Mouse (Mus musculus): ENCODE measurements at regions not wholly inside any gene's neighbourhood (a gene's known extent, or its start where the extent isn't known, plus 50 kb on each side); places are given as distances from the start of the nearest gene placed in this dataset.

- Histone ChIP-seq H3K4me1 (replicated peaks; ENCODE audit: control insufficient read depth, insufficient read depth, low read length) (no peaks in the 10 kb centered on the region), H3K27ac (ENCODE audit: control insufficient read depth, insufficient read depth, low read length) (no peak overlapping the region), H3K27me3 (ENCODE audit: control insufficient read depth, insufficient read depth, low read length) (no peaks in the 10 kb centered on the region), H3K4me3 (ENCODE audit: control insufficient read depth, insufficient read depth, low read length) (no peak overlapping the region), H3K36me3 (ENCODE audit: control insufficient read depth, insufficient read depth, low read length) (no peaks in the 10 kb centered on the region)
- 89% methylated on average over 6 of the region's 6 CpGs for WGBS
- TF ChIP-seq POLR2A (IDR thresholded peaks at IDR 0.05; ENCODE audit: control insufficient read depth, extremely low read depth, insufficient read depth, low read length, poor library complexity) (no peak), CTCF (IDR thresholded peaks at IDR 0.05; ENCODE audit: borderline replicate concordance, control insufficient read depth, extremely low read depth, insufficient read depth, low read length, poor library complexity) (no peak)
- DNase-seq, result no peak
Observed at GRCm38 (mm10) chr17:63657687-63658086, 157.9 kb upstream of the Fbxl17 start.

GRCm38 (mm10) chr17:63660841-63661481 lies 161.1 kb upstream of the Fbxl17 start:
- no peaks in the 10 kb centered on the region for H3K27me3 ChIP-seq (ENCODE audit: control insufficient read depth, insufficient read depth, low read length)
- 91% methylated on average over 13 of the region's 13 CpGs for WGBS
- H3K4me3 ChIP-seq (ENCODE audit: control insufficient read depth, insufficient read depth, low read length), result no peak overlapping the region
- no peak for DNase-seq
- H3K36me3 ChIP-seq (ENCODE audit: control insufficient read depth, insufficient read depth, low read length), result no peaks in the 10 kb centered on the region
- H3K4me1 ChIP-seq (replicated peaks; ENCODE audit: control insufficient read depth, insufficient read depth, low read length), result no peaks in the 10 kb centered on the region
- no peak for TF ChIP-seq POLR2A (IDR thresholded peaks at IDR 0.05; ENCODE audit: control insufficient read depth, extremely low read depth, insufficient read depth, low read length, poor library complexity)
- TF ChIP-seq CTCF (IDR thresholded peaks at IDR 0.05; ENCODE audit: borderline replicate concordance, control insufficient read depth, extremely low read depth, insufficient read depth, low read length, poor library complexity), result no peak
- H3K27ac ChIP-seq (ENCODE audit: control insufficient read depth, insufficient read depth, low read length), result no peak overlapping the region

GRCm38 (mm10) chr17:63661584-63661983 lies 161.8 kb upstream of the Fbxl17 start:
- H3K4me3 ChIP-seq (ENCODE audit: control insufficient read depth, insufficient read depth, low read length), result no peak overlapping the region
- no peaks in the 10 kb centered on the region for H3K36me3 ChIP-seq (ENCODE audit: control insufficient read depth, insufficient read depth, low read length)
- H3K27ac ChIP-seq (ENCODE audit: control insufficient read depth, insufficient read depth, low read length), result no peak overlapping the region
- TF ChIP-seq CTCF (IDR thresholded peaks at IDR 0.05; ENCODE audit: borderline replicate concordance, control insufficient read depth, extremely low read depth, insufficient read depth, low read length, poor library complexity) (no peak), POLR2A (IDR thresholded peaks at IDR 0.05; ENCODE audit: control insufficient read depth, extremely low read depth, insufficient read depth, low read length, poor library complexity) (no peak)
- H3K4me1 ChIP-seq (replicated peaks; ENCODE audit: control insufficient read depth, insufficient read depth, low read length), result no peaks in the 10 kb centered on the region
- WGBS, result 94% methylated on average over 4 of the region's 4 CpGs
- DNase-seq, result no peak
- H3K27me3 ChIP-seq (ENCODE audit: control insufficient read depth, insufficient read depth, low read length), result no peaks in the 10 kb centered on the region

GRCm38 (mm10) chr17:63662251-63662650 lies 162.4 kb upstream of the Fbxl17 start:
- no peaks in the 10 kb centered on the region for H3K4me1 ChIP-seq (replicated peaks; ENCODE audit: control insufficient read depth, insufficient read depth, low read length)
- TF ChIP-seq CTCF (IDR thresholded peaks at IDR 0.05; ENCODE audit: borderline replicate concordance, control insufficient read depth, extremely low read depth, insufficient read depth, low read length, poor library complexity) (no peak), POLR2A (IDR thresholded peaks at IDR 0.05; ENCODE audit: control insufficient read depth, extremely low read depth, insufficient read depth, low read length, poor library complexity) (no peak)
- no peak overlapping the region for H3K27ac ChIP-seq (ENCODE audit: control insufficient read depth, insufficient read depth, low read length)
- no peak overlapping the region for H3K4me3 ChIP-seq (ENCODE audit: control insufficient read depth, insufficient read depth, low read length)
- H3K36me3 ChIP-seq (ENCODE audit: control insufficient read depth, insufficient read depth, low read length), result no peaks in the 10 kb centered on the region
- WGBS, result 72% methylated on average over 12 of the region's 12 CpGs
- H3K27me3 ChIP-seq (ENCODE audit: control insufficient read depth, insufficient read depth, low read length), result no peaks in the 10 kb centered on the region
- no peak for DNase-seq

GRCm38 (mm10) chr17:63676791-63677190 lies 177.0 kb upstream of the Fbxl17 start:
- WGBS, result 84% methylated on average over 8 of the region's 8 CpGs
- TF ChIP-seq POLR2A (IDR thresholded peaks at IDR 0.05; ENCODE audit: control insufficient read depth, extremely low read depth, insufficient read depth, low read length, poor library complexity) (no peak), CTCF (IDR thresholded peaks at IDR 0.05; ENCODE audit: borderline replicate concordance, control insufficient read depth, extremely low read depth, insufficient read depth, low read length, poor library complexity) (no peak)
- DNase-seq, result no peak
- Histone ChIP-seq H3K27ac (ENCODE audit: control insufficient read depth, insufficient read depth, low read length) (no peak overlapping the region), H3K36me3 (ENCODE audit: control insufficient read depth, insufficient read depth, low read length) (no peaks in the 10 kb centered on the region), H3K4me3 (ENCODE audit: control insufficient read depth, insufficient read depth, low read length) (no peak overlapping the region), H3K4me1 (replicated peaks; ENCODE audit: control insufficient read depth, insufficient read depth, low read length) (no peaks in the 10 kb centered on the region), H3K27me3 (ENCODE audit: control insufficient read depth, insufficient read depth, low read length) (no peaks in the 10 kb centered on the region)

- no peak overlapping the region for H3K27ac ChIP-seq (ENCODE audit: control insufficient read depth, insufficient read depth, low read length)
- TF ChIP-seq POLR2A (IDR thresholded peaks at IDR 0.05; ENCODE audit: control insufficient read depth, extremely low read depth, insufficient read depth, low read length, poor library complexity) (no peak), CTCF (IDR thresholded peaks at IDR 0.05; ENCODE audit: borderline replicate concordance, control insufficient read depth, extremely low read depth, insufficient read depth, low read length, poor library complexity) (no peak)
- H3K4me3 ChIP-seq (ENCODE audit: control insufficient read depth, insufficient read depth, low read length), result no peak overlapping the region
- 30% methylated on average over 3 of the region's 3 CpGs for WGBS
- H3K4me1 ChIP-seq (replicated peaks; ENCODE audit: control insufficient read depth, insufficient read depth, low read length), result no peaks in the 10 kb centered on the region
- no peak for DNase-seq
- no peaks in the 10 kb centered on the region for H3K27me3 ChIP-seq (ENCODE audit: control insufficient read depth, insufficient read depth, low read length)
- H3K36me3 ChIP-seq (ENCODE audit: control insufficient read depth, insufficient read depth, low read length), result no peaks in the 10 kb centered on the region
Observed at GRCm38 (mm10) chr17:63677996-63678657, 178.3 kb upstream of the Fbxl17 start.
